Mouse (Mus musculus) heart, embryonic 12.5 days (tissue): ENCODE data around the gene Crtam. TPM values are rescaled to one million over a fixed set of nuclear protein-coding genes. Genes with fewer than 3 reads are reported as not detected.

Source experiments
- ATAC-seq: fragments of 200-750 bp; cut with Nextera tagmentation; 2 replicates; pipeline ENCODE4 v1.8.0; 2017; ENCODE audit warnings: moderate TSS enrichment, moderate library complexity; ENCODE audit not compliant: insufficient number of reproducible peaks, low FRiP score
- H3K27ac ChIP-seq: fragments of 300-500 bp; sonication (generic); 2 replicates; pipeline ENCODE4 v1.5.1; 2016; ENCODE audit warnings: mild to moderate bottlenecking, moderate library complexity; ENCODE audit not compliant: poor library complexity, severe bottlenecking
- H3K27me3 ChIP-seq: fragments of 300-500 bp; sonication (generic); replicated peaks from 2 replicates; pipeline ENCODE4 v1.6.1; 2016; ENCODE audit warnings: mild to moderate bottlenecking, moderate library complexity
- H3K36me3 ChIP-seq: fragments of 300-500 bp; sonication (generic); 2 replicates; pipeline ENCODE4 v1.6.1; 2016; ENCODE audit warnings: mild to moderate bottlenecking, moderate library complexity
- H3K4me1 ChIP-seq: fragments of 300-500 bp; sonication (generic); replicated peaks from 2 replicates; pipeline ENCODE4 v1.6.1; 2016; ENCODE audit warnings: mild to moderate bottlenecking
- H3K4me2 ChIP-seq: fragments of 300-500 bp; sonication (generic); 2 replicates; pipeline ENCODE4 v1.6.1; 2016; ENCODE audit warnings: mild to moderate bottlenecking, moderate library complexity
- H3K4me3 ChIP-seq: fragments of 300-500 bp; sonication (generic); 2 replicates; pipeline ENCODE4 v1.5.1; 2016; ENCODE audit warnings: mild to moderate bottlenecking
- H3K9ac ChIP-seq: fragments of 300-500 bp; sonication (generic); 2 replicates; pipeline ENCODE4 v1.6.1; 2016; ENCODE audit warnings: mild to moderate bottlenecking, moderate library complexity
- H3K9me3 ChIP-seq: fragments of 300-500 bp; sonication (generic); replicated peaks from 2 replicates; pipeline ENCODE4 v1.6.1; 2016; ENCODE audit warnings: mild to moderate bottlenecking, moderate library complexity
- WGBS: fragments of 180-500 bp; shearing (Covaris S2); methylation state at CpG from one replicate; pipeline ENCODE4 v1.1.7; 2016; 5-methylcytosine and 5-hydroxymethylcytosine counted together
- polyA plus RNA-seq: library from polyadenylated mRNA; unstranded; fragments of >200 nt; fragmentation: Nextera tagmentation; extraction: Ambion mirVana; gene quantifications from 2 replicates; pipeline ENCODE4 v1.2.1, GENCODE M21; 2016

Gene Crtam
- polyA plus RNA-seq, 1 experiment from 2014 or later: 0.18 TPM

- Histone ChIP-seq H3K9me3 (no peaks in the 10 kb centered on the region), H3K27ac (peak overlapping the region; percentile 30), H3K36me3 (peaks cover 28% of the 10 kb centered on the region), H3K9ac (peak overlapping the region; percentile 40; the same call in 1 of the 2 replicates), H3K4me2 (0 out of 2 replicates have a peak overlapping the region, but pooled peaks have one; percentile 9), H3K27me3 (no peaks in the 10 kb centered on the region), H3K4me3 (no peak overlapping the region), H3K4me1 (peaks cover 19% of the 10 kb centered on the region)
- ATAC-seq: no peak
- 62% methylated on average over 3 of the region's 3 CpGs for WGBS
Observed at GRCm38 (mm10) chr9:41041404-41041803, 37.0 kb upstream of the Crtam start.

- Histone ChIP-seq H3K4me3 (no peak overlapping the region), H3K36me3 (peaks cover 35% of the 10 kb centered on the region), H3K9me3 (no peaks in the 10 kb centered on the region), H3K4me2 (no peak overlapping the region), H3K9ac (no peak overlapping the region), H3K4me1 (peaks cover 14% of the 10 kb centered on the region), H3K27ac (no peak overlapping the region), H3K27me3 (no peaks in the 10 kb centered on the region)
- 77% methylated on average over 9 of the region's 9 CpGs for WGBS
- no peak for ATAC-seq
Observed at GRCm38 (mm10) chr9:41038150-41038664, 33.8 kb upstream of the Crtam start.

- Histone ChIP-seq H3K4me1 (peaks cover 9% of the 10 kb centered on the region), H3K27me3 (no peaks in the 10 kb centered on the region), H3K4me2 (no peak overlapping the region), H3K27ac (no peak overlapping the region), H3K9me3 (no peaks in the 10 kb centered on the region), H3K9ac (no peak overlapping the region), H3K4me3 (no peak overlapping the region), H3K36me3 (peaks cover 31% of the 10 kb centered on the region)
- 50% methylated on average over 18 of the region's 18 CpGs for WGBS
- ATAC-seq: no peak
Observed at GRCm38 (mm10) chr9:41031590-41032489, 27.4 kb upstream of the Crtam start.

- H3K4me3 ChIP-seq: no peak overlapping the region
- no peak for ATAC-seq
- H3K27me3 ChIP-seq: no peaks in the 10 kb centered on the region
- no peak overlapping the region for H3K27ac ChIP-seq
- H3K4me1 ChIP-seq: peaks cover 9% of the 10 kb centered on the region
- no peak overlapping the region for H3K9ac ChIP-seq
- 76% methylated on average over 6 of the region's 6 CpGs for whole genome bisulfite sequencing
- H3K36me3 ChIP-seq: peaks cover 27% of the 10 kb centered on the region
- H3K9me3 ChIP-seq: no peaks in the 10 kb centered on the region
- H3K4me2 ChIP-seq: no peak overlapping the region
Observed at GRCm38 (mm10) chr9:41029827-41030226, 25.4 kb upstream of the Crtam start.

- Histone ChIP-seq H3K27ac (no peak overlapping the region), H3K36me3 (peaks cover 37% of the 10 kb centered on the region), H3K4me1 (peaks cover 9% of the 10 kb centered on the region), H3K4me2 (no peak overlapping the region), H3K9me3 (no peaks in the 10 kb centered on the region), H3K27me3 (no peaks in the 10 kb centered on the region), H3K4me3 (no peak overlapping the region), H3K9ac (no peak overlapping the region)
- ATAC-seq: no peak
- 41% methylated on average over 5 of the region's 5 CpGs for WGBS
Observed at GRCm38 (mm10) chr9:41028470-41028869, 24.0 kb upstream of the Crtam start.

GRCm38 (mm10) chr9:41021690-41022089 lies 17.3 kb upstream of the Crtam start:
- peaks cover 8% of the 10 kb centered on the region; the same call in 1 of the 2 replicates for H3K4me1 ChIP-seq
- H3K27ac ChIP-seq: no peak overlapping the region
- H3K9me3 ChIP-seq: no peaks in the 10 kb centered on the region
- 47% methylated on average over 3 of the region's 3 CpGs for WGBS
- no peak for ATAC-seq
- H3K36me3 ChIP-seq: peaks cover 51% of the 10 kb centered on the region
- no peaks in the 10 kb centered on the region for H3K27me3 ChIP-seq
- no peak overlapping the region for H3K4me2 ChIP-seq
- H3K9ac ChIP-seq: no peak overlapping the region
- H3K4me3 ChIP-seq: no peak overlapping the region

GRCm38 (mm10) chr9:41020486-41020885 lies 16.1 kb upstream of the Crtam start:
- no peak overlapping the region for H3K27ac ChIP-seq
- no peak overlapping the region for H3K4me2 ChIP-seq
- H3K9me3 ChIP-seq: no peaks in the 10 kb centered on the region
- H3K9ac ChIP-seq: no peak overlapping the region
- WGBS: 80% methylated on average over 3 of the region's 3 CpGs
- peaks cover 8% of the 10 kb centered on the region; the same call in 1 of the 2 replicates for H3K4me1 ChIP-seq
- no peak overlapping the region for H3K4me3 ChIP-seq
- ATAC-seq: no peak
- H3K27me3 ChIP-seq: no peaks in the 10 kb centered on the region
- peaks cover 46% of the 10 kb centered on the region for H3K36me3 ChIP-seq

GRCm38 (mm10) chr9:41014512-41014911 lies 10.1 kb upstream of the Crtam start:
- Histone ChIP-seq H3K36me3 (peaks cover 18% of the 10 kb centered on the region; the same call in 1 of the 2 replicates), H3K9me3 (no peaks in the 10 kb centered on the region), H3K4me3 (no peak overlapping the region), H3K9ac (no peak overlapping the region), H3K4me1 (no peaks in the 10 kb centered on the region), H3K27ac (no peak overlapping the region), H3K27me3 (no peaks in the 10 kb centered on the region), H3K4me2 (no peak overlapping the region)
- WGBS: 59% methylated on average over 4 of the region's 4 CpGs
- ATAC-seq: no peak

- Histone ChIP-seq H3K4me3 (no peak overlapping the region), H3K9ac (no peak overlapping the region), H3K36me3 (peaks cover 11% of the 10 kb centered on the region; the same call in 1 of the 2 replicates), H3K27ac (no peak overlapping the region), H3K9me3 (no peaks in the 10 kb centered on the region), H3K4me1 (no peaks in the 10 kb centered on the region), H3K4me2 (no peak overlapping the region), H3K27me3 (no peaks in the 10 kb centered on the region)
- WGBS: 90% methylated on average over 5 of the region's 5 CpGs
- no peak for ATAC-seq
Observed at GRCm38 (mm10) chr9:41012456-41012855, 8.0 kb upstream of the Crtam start.

GRCm38 (mm10) chr9:41011512-41012436 lies 7.3 kb upstream of the Crtam start:
- Histone ChIP-seq H3K4me3 (no peak overlapping the region), H3K36me3 (peaks cover 8% of the 10 kb centered on the region; the same call in 1 of the 2 replicates), H3K27me3 (no peaks in the 10 kb centered on the region), H3K4me2 (no peak overlapping the region), H3K27ac (no peak overlapping the region), H3K9ac (no peak overlapping the region), H3K9me3 (no peaks in the 10 kb centered on the region), H3K4me1 (no peaks in the 10 kb centered on the region)
- 83% methylated on average over 13 of the region's 13 CpGs for WGBS
- no peak for ATAC-seq

GRCm38 (mm10) chr9:41007785-41008184 lies 3.4 kb upstream of the Crtam start:
- no peaks in the 10 kb centered on the region for H3K27me3 ChIP-seq
- H3K36me3 ChIP-seq: no peaks in the 10 kb centered on the region
- no peak overlapping the region for H3K4me3 ChIP-seq
- no peak overlapping the region for H3K9ac ChIP-seq
- ATAC-seq: no peak
- H3K4me2 ChIP-seq: no peak overlapping the region
- WGBS: 47% methylated on average over 1 of the region's 1 CpGs
- H3K4me1 ChIP-seq: no peaks in the 10 kb centered on the region
- H3K27ac ChIP-seq: no peak overlapping the region
- no peaks in the 10 kb centered on the region for H3K9me3 ChIP-seq
